Mouse (Mus musculus): ENCODE measurements around the gene RPS10-NUDT3.

Gene RPS10-NUDT3

GRCm38 (mm10) chr17:27555512-27556172, 79.4 kb downstream of the RPS10-NUDT3 start:
- peak; percentile 86 for DNase-seq (ENCODE audit: extremely low spot score, low read depth, low spot score)

- DNase-seq (ENCODE audit: extremely low spot score, low read depth, low spot score), result no peak
Observed at GRCm38 (mm10) chr17:27555075-27555511, 79.9 kb downstream of the RPS10-NUDT3 start.

- no peak for DNase-seq (ENCODE audit: extremely low spot score, low read depth, low spot score)
Observed at GRCm38 (mm10) chr17:27554062-27554960, 80.7 kb downstream of the RPS10-NUDT3 start.

GRCm38 (mm10) chr17:27552215-27553201, 82.5 kb downstream of the RPS10-NUDT3 start:
- no peak for DNase-seq (ENCODE audit: extremely low spot score, low read depth, low spot score)

- no peak for DNase-seq (ENCODE audit: extremely low spot score, low read depth, low spot score)
Observed at GRCm38 (mm10) chr17:27551393-27551940, 83.6 kb downstream of the RPS10-NUDT3 start.

GRCm38 (mm10) chr17:27549234-27549633, 85.8 kb downstream of the RPS10-NUDT3 start:
- DNase-seq (ENCODE audit: extremely low spot score, low read depth, low spot score), result no peak

- no peak for DNase-seq (ENCODE audit: extremely low spot score, low read depth, low spot score)
Observed at GRCm38 (mm10) chr17:27547253-27547868, 87.7 kb downstream of the RPS10-NUDT3 start.

GRCm38 (mm10) chr17:27546574-27547085, 88.4 kb downstream of the RPS10-NUDT3 start:
- DNase-seq (ENCODE audit: extremely low spot score, low read depth, low spot score), result no peak

- DNase-seq (ENCODE audit: extremely low spot score, low read depth, low spot score), result no peak
Observed at GRCm38 (mm10) chr17:27545991-27546390, 89.0 kb downstream of the RPS10-NUDT3 start.

GRCm38 (mm10) chr17:27544551-27544950, 90.5 kb downstream of the RPS10-NUDT3 start:
- no peak for DNase-seq (ENCODE audit: extremely low spot score, low read depth, low spot score)

- DNase-seq (ENCODE audit: extremely low spot score, low read depth, low spot score), result no peak
Observed at GRCm38 (mm10) chr17:27541984-27542383, 93.0 kb downstream of the RPS10-NUDT3 start.

GRCm38 (mm10) chr17:27541261-27541660, 93.8 kb downstream of the RPS10-NUDT3 start:
- DNase-seq (ENCODE audit: extremely low spot score, low read depth, low spot score), result no peak

- DNase-seq (ENCODE audit: extremely low spot score, low read depth, low spot score), result peak; percentile 88
Observed at GRCm38 (mm10) chr17:27534718-27535117, 100.3 kb downstream of the RPS10-NUDT3 start.

GRCm38 (mm10) chr17:27533354-27533753, 101.7 kb downstream of the RPS10-NUDT3 start:
- DNase-seq (ENCODE audit: extremely low spot score, low read depth, low spot score), result no peak

GRCm38 (mm10) chr17:27532095-27532494, 102.9 kb downstream of the RPS10-NUDT3 start:
- DNase-seq (ENCODE audit: extremely low spot score, low read depth, low spot score), result no peak

Measured in hindlimb bud, embryonic 11.5 days (tissue).